In genomic region chr9:86736991-86737390, GRCm38 (mm10) we compare ENCODE assay signal across 29 mouse cellular contexts. TPM values are rescaled to one million over a fixed set of nuclear protein-coding genes. Genes with fewer than 3 reads are reported as not detected.
DNase-seq lines count a peak whose midpoint lies in the region; ATAC-seq and TF ChIP-seq lines count a peak whose summit lies in the region.
"Had no signal": no experiment of that assay in that cellular context is flagged by ENCODE, and none has a peak within 500 bp of the region (broad histone marks: within the 10 kb centered on the region; RNA-seq: fewer than 3 reads in every experiment).

No protein-coding gene starts in this region.

- H3K4me3 ChIP-seq in heart, embryonic 12.5 days = no peak overlapping the region
- H3K4me3 ChIP-seq in heart, postnatal 0 days (ENCODE audit: low read depth, low read length) = no peak overlapping the region
- H3K4me3 ChIP-seq: forebrain, embryonic 13.5 days; hindbrain, embryonic 12.5 days; limb, embryonic 10.5 days; limb, embryonic 15.5 days; liver, embryonic 15.5 days; midbrain, embryonic 15.5 days had no signal

- DNase-seq in heart, adult 18-20 months = no peak
- peak; percentile 35 for DNase-seq in heart, postnatal 0 days (ENCODE audit: low spot score)
- no peak for DNase-seq in heart, postnatal 25 days (ENCODE audit: low spot score)
- peak; percentile 16 for DNase-seq in MN1 (ENCODE audit: low spot score)
- peak; percentile 29 for DNase-seq in heart, postnatal 4 days
- DNase-seq in cerebellum, postnatal 36 days = no peak
- DNase-seq: adrenal gland, postnatal 14 days; cerebellum, adult 11 months; cerebellum, adult 9-10 months; gastrocnemius, postnatal 10 days; kidney, adult 9 months; kidney, postnatal 14 days; layer of hippocampus, adult 9-11 months; lung, embryonic 14.5 days; lung, postnatal 14 days; right cerebral cortex, postnatal 25 days; thymus, postnatal 25 days had no signal

- ATAC-seq in heart, embryonic 12.5 days (ENCODE audit: insufficient number of reproducible peaks, low FRiP score) = peak; percentile 86
- ATAC-seq in heart, postnatal 0 days (ENCODE audit: insufficient read depth, low read depth) = peak; percentile 91
- ATAC-seq: forebrain, embryonic 13.5 days; hindbrain, postnatal 0 days; intestine, embryonic 16.5 days; midbrain, embryonic 15.5 days; Patski had no signal

- no peak for TF ChIP-seq EP300 in heart, postnatal 0 days (IDR thresholded peaks at IDR 0.05; ENCODE audit: low read depth)

- H3K9ac ChIP-seq in heart, embryonic 12.5 days = no peak overlapping the region
- no peak overlapping the region for H3K9ac ChIP-seq in heart, postnatal 0 days (replicated peaks; ENCODE audit: low read depth, low read length)
- H3K9ac ChIP-seq: forebrain, embryonic 13.5 days; hindbrain, embryonic 12.5 days; limb, embryonic 15.5 days; liver, embryonic 15.5 days; lung, embryonic 14.5 days; midbrain, embryonic 15.5 days had no signal

- intact Hi-C loops in heart, postnatal 25 days (cut with DNase I) = no loop called here

- H3K4me1 ChIP-seq in heart, embryonic 12.5 days (replicated peaks) = peaks cover 32% of the 10 kb centered on the region
- H3K4me1 ChIP-seq in heart, postnatal 0 days (ENCODE audit: control insufficient read depth, insufficient read depth) = no peaks in the 10 kb centered on the region
- H3K4me1 ChIP-seq: forebrain, embryonic 13.5 days; hindbrain, embryonic 12.5 days; limb, embryonic 10.5 days; limb, embryonic 15.5 days; liver, embryonic 15.5 days; midbrain, embryonic 15.5 days had no signal

- no peaks in the 10 kb centered on the region for H3K9me3 ChIP-seq in heart, embryonic 12.5 days (replicated peaks)
- no peaks in the 10 kb centered on the region for H3K9me3 ChIP-seq in heart, postnatal 0 days (replicated peaks; ENCODE audit: control insufficient read depth, low read length)
- H3K9me3 ChIP-seq: forebrain, embryonic 13.5 days; hindbrain, embryonic 12.5 days; limb, embryonic 10.5 days; limb, embryonic 15.5 days; liver, embryonic 15.5 days; midbrain, embryonic 15.5 days had no signal

- no peaks in the 10 kb centered on the region for H3K36me3 ChIP-seq in heart, embryonic 12.5 days
- H3K36me3 ChIP-seq in heart, postnatal 0 days (replicated peaks; ENCODE audit: control insufficient read depth, insufficient read depth, low read length) = no peaks in the 10 kb centered on the region
- H3K36me3 ChIP-seq: hindbrain, embryonic 12.5 days; limb, embryonic 10.5 days; limb, embryonic 15.5 days; liver, embryonic 15.5 days; midbrain, embryonic 15.5 days had no signal

- no peak overlapping the region for H3K4me2 ChIP-seq in heart, embryonic 12.5 days
- no peak overlapping the region for H3K4me2 ChIP-seq in heart, postnatal 0 days (ENCODE audit: low read depth, low read length)
- H3K4me2 ChIP-seq: forebrain, embryonic 13.5 days; hindbrain, embryonic 12.5 days; limb, embryonic 15.5 days; liver, embryonic 15.5 days; lung, embryonic 14.5 days; midbrain, embryonic 15.5 days had no signal

- TF ChIP-seq CTCF in heart, postnatal 0 days (IDR thresholded peaks at IDR 0.05; ENCODE audit: low read depth) = no peak

- WGBS in heart, embryonic 12.5 days = 26% methylated on average over 4 of the region's 4 CpGs
- WGBS in heart, postnatal 0 days = 25% methylated on average over 4 of the region's 4 CpGs

- H3K27me3 ChIP-seq in heart, embryonic 12.5 days (replicated peaks) = no peaks in the 10 kb centered on the region
- H3K27me3 ChIP-seq in heart, postnatal 0 days (ENCODE audit: control insufficient read depth, insufficient read depth, low read length) = no peaks in the 10 kb centered on the region
- H3K27me3 ChIP-seq: CH12.LX; forebrain, embryonic 13.5 days; hindbrain, embryonic 12.5 days; limb, embryonic 15.5 days; liver, embryonic 15.5 days; midbrain, embryonic 15.5 days; Patski had no signal

- peak overlapping the region; percentile 69 for H3K27ac ChIP-seq in heart, embryonic 12.5 days (ENCODE audit: poor library complexity, severe bottlenecking)
- H3K27ac ChIP-seq in heart, postnatal 0 days (ENCODE audit: low read depth) = no peak overlapping the region
- H3K27ac ChIP-seq: forebrain, embryonic 13.5 days; hindbrain, embryonic 12.5 days; hindbrain, postnatal 0 days; limb, embryonic 10.5 days; limb, embryonic 15.5 days; liver, embryonic 15.5 days; midbrain, embryonic 15.5 days had no signal

RNA-seq across cellular contexts. Expression of gene Prss35, which starts 6.5 kb away (rescaled TPM):
- 32.7 and 34.7 TPM in 2 replicates for polyA plus RNA-seq in heart, embryonic 12.5 days (2016; fragmentation: Nextera tagmentation; extraction: Ambion mirVana)
- under 1 TPM in 1 of 2 experiments, not detected in 1; 0.10 TPM for total RNA-seq in heart, adult 18-20 months (2021)
- 7.2 and 10.1 TPM in 2 replicates for total RNA-seq in heart, postnatal 0 days (2014; rRNA removed; ENCODE audit: low replicate concordance)
- polyA plus RNA-seq in heart, postnatal 0 days (2015; fragmentation: Nextera tagmentation; extraction: Ambion mirVana) = 8.1 and 12.2 TPM in 2 replicates
- total RNA-seq in heart, postnatal 25 days (2021) = under 1 TPM; 0.34 to 0.45 TPM
- 1 to 10 TPM; 6.6 to 7.7 TPM for total RNA-seq in heart, postnatal 4 days (2021)
- total RNA-seq: CH12.LX; neutrophil, adult 5-6 weeks had no signal

RNA-seq across cellular contexts. Expression of gene Me1, which starts 41.2 kb away (rescaled TPM):
- polyA plus RNA-seq in heart, embryonic 12.5 days (2016; fragmentation: Nextera tagmentation; extraction: Ambion mirVana) = 50.0 and 51.1 TPM in 2 replicates
- 100 to 1,000 TPM; 116 to 138 TPM for total RNA-seq in heart, adult 18-20 months (2021)
- 9.2 and 12.2 TPM in 2 replicates for total RNA-seq in heart, postnatal 0 days (2014; rRNA removed; ENCODE audit: low replicate concordance)
- 35.1 and 36.2 TPM in 2 replicates for polyA plus RNA-seq in heart, postnatal 0 days (2015; fragmentation: Nextera tagmentation; extraction: Ambion mirVana)
- total RNA-seq in heart, postnatal 25 days (2021) = 10 to 100 TPM; 86.7 to 92.3 TPM
- 10 to 100 TPM; 42.5 to 46.4 TPM for total RNA-seq in heart, postnatal 4 days (2021)
- total RNA-seq: neutrophil, adult 5-6 weeks had no signal

Comparison
In these comparisons a context has a peak if more than half of its experiments do, and no peak if none do; other contexts are left out.
1. DNase-seq: peak in heart, postnatal 0 days (single experiment), MN1 (single experiment) and heart, postnatal 4 days (single experiment); none in heart, adult 18-20 months (0 of 2), heart, postnatal 25 days (single experiment) and cerebellum, postnatal 36 days (0 of 2).